Mouse (Mus musculus) CH12.LX (cell line): ENCODE measurements around the gene Mcrip1.

Experiments
- BHLHE40 ChIP-seq: IDR thresholded peaks from 2 replicates; pipeline ENCODE4 v1.6.1; 2011; ENCODE audit warnings: mild to moderate bottlenecking, low read depth, low read length, improper control_type of control experiment
- CHD1 ChIP-seq: IDR thresholded peaks from 2 replicates; pipeline ENCODE4 v1.6.1; 2012; ENCODE audit warnings: low read depth, low read length, improper control_type of control experiment, inconsistent platforms
- CTCF ChIP-seq, 2 experiments: IDR thresholded peaks in 1 of 2; conservative IDR thresholded peaks in 1 of 2; 2 replicates each; pipeline ENCODE4 v1.5.1; 2011 to 2012; ENCODE audit warnings: low read depth in 2 of 2, low read length in 2 of 2, improper control_type of control experiment in 1 of 2, inconsistent platforms in 1 of 2, mild to moderate bottlenecking in 1 of 2, moderate library complexity in 1 of 2
- EP300 ChIP-seq: IDR thresholded peaks from 2 replicates; pipeline ENCODE4 v1.6.1; 2011; ENCODE audit warnings: low read length, improper control_type of control experiment
- ETS1 ChIP-seq: conservative IDR thresholded peaks from 2 replicates; pipeline ENCODE4 v1.6.1; 2012; ENCODE audit warnings: low read depth, mild to moderate bottlenecking, inconsistent platforms, low read length, improper control_type of control experiment, moderate library complexity
- JUND ChIP-seq: conservative IDR thresholded peaks from 2 replicates; pipeline ENCODE4 v1.6.1; 2011; ENCODE audit warnings: low read depth, low read length, improper control_type of control experiment
- MAFK ChIP-seq: IDR thresholded peaks from 2 replicates; pipeline ENCODE4 v1.6.1; 2011; ENCODE audit warnings: low read length, improper control_type of control experiment; ENCODE audit not compliant: insufficient replicate concordance
- MAZ ChIP-seq: IDR thresholded peaks from 2 replicates; pipeline ENCODE4 v1.6.1; 2012; ENCODE audit warnings: low read depth, mild to moderate bottlenecking, inconsistent platforms, low read length, improper control_type of control experiment, moderate library complexity
- NELFE ChIP-seq: IDR thresholded peaks from 2 replicates; pipeline ENCODE4 v1.6.1; 2011; ENCODE audit warnings: low read depth, low read length, improper control_type of control experiment
- POLR2A ChIP-seq: IDR thresholded peaks from 2 replicates; pipeline ENCODE4 v1.6.1; 2011; ENCODE audit warnings: low read depth, mild to moderate bottlenecking, improper control_type of control experiment, low read length
- RCOR1 ChIP-seq: conservative IDR thresholded peaks from 2 replicates; pipeline ENCODE4 v1.6.1; 2012; ENCODE audit warnings: low read depth, mild to moderate bottlenecking, inconsistent platforms, low read length, improper control_type of control experiment
- SIN3A ChIP-seq: IDR thresholded peaks from 2 replicates; pipeline ENCODE4 v1.6.1; 2012; ENCODE audit warnings: low read length, improper control_type of control experiment, inconsistent platforms
- USF1 ChIP-seq: IDR thresholded peaks from 2 replicates; pipeline ENCODE4 v1.6.1; 2014; ENCODE audit warnings: low read depth, mild to moderate bottlenecking, inconsistent platforms, low read length, improper control_type of control experiment

DNA sequence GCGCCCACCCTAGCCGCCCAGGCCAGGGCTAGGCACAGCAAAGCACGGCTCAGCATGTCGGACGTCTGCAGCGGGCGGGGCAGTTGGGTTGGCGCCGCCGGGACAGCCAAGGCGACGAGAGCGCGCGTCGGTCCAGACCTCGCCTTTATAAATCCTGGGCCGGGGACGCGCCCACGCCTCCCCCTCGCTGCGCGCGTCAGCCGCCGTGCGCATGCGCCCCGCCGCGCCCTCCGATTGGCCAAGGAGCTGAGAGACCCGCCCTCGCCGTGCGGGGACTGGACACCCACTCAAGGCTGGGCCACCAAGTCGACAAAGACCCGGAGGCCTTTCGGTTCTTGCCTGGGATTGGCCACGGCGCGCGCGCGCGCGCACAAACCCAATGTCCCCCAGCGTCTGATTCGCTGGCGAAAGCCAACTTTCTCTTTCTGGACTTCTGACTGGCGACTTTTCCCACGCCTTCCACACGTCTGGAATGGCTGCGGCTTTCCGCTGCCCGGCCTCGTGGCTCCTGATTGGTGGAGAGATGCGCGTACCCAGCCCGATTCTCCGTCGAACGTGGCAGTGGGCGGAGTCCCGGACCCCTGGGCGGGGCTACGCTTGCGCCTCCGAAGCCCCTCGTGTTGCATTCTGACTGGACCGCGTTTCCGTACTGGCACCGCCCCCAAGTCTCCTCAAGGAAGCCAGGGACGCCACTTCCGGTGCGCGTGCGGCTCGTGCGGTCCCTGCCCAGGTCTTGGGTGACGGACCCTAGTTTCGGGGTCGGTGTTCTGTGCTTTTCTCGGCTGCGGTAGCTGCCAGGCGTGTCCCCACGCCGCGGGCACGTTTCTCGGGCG lies 23.4 kb upstream of the Mcrip1 start, which contains the start of gene P4hb:
- no peak for TF ChIP-seq JUND
- no peak for TF ChIP-seq CHD1
- TF ChIP-seq ETS1 = peak; percentile 58
- 0 out of 2 replicates have a peak, but pooled peaks have one; percentile 13 for TF ChIP-seq RCOR1
- no peak for TF ChIP-seq CTCF (conservative IDR thresholded peaks at IDR 0.05 in 1 of 2, IDR thresholded peaks at IDR 0.05 in 1 of 2; ENCODE audit: low read depth in 2 of 2, low read length in 2 of 2)
- peak; percentile 89 for TF ChIP-seq SIN3A
- TF ChIP-seq POLR2A = peak; percentile 99
- TF ChIP-seq USF1 = no peak; the same call in 1 of the 2 replicates
- TF ChIP-seq MAZ = 0 out of 2 replicates have a peak, but pooled peaks have one; percentile 31
- TF ChIP-seq EP300 = no peak
- peak; percentile 99 for TF ChIP-seq BHLHE40
- peak; percentile 100 for TF ChIP-seq NELFE
- no peak for TF ChIP-seq MAFK
